Mouse (Mus musculus) kidney, adult 2 months (tissue): ENCODE data around the gene Hist1h3g. TPM values are rescaled to one million over a fixed set of nuclear protein-coding genes. Genes with fewer than 3 reads are reported as not detected.
A peak's percentile ranks its signal among the peaks of the same experiment; 100 is the strongest.
"Not testable (repeated sequence)": the region's sequence is repeated elsewhere in the genome, so short reads cannot be mapped to it uniquely, and the experiment has no call there.

Source experiments
- DNase-seq: peaks from one replicate; pipeline ENCODE4 v3.0.0; 2021
- H3K27ac ChIP-seq: fragments of 200-500 bp; 2 replicates; pipeline ENCODE4 v1.5.1; 2012; ENCODE audit warnings: low read depth, low read length, control low read depth, inconsistent platforms; ENCODE audit not compliant: insufficient read depth
- H3K27me3 ChIP-seq: fragments of 200-500 bp; replicated peaks from 2 replicates; pipeline ENCODE4 v1.6.1; 2012; ENCODE audit warnings: mild to moderate bottlenecking, moderate library complexity, low read length, inconsistent platforms; ENCODE audit not compliant: control insufficient read depth, insufficient read depth
- H3K36me3 ChIP-seq: fragments of 200-500 bp; 2 replicates; pipeline ENCODE4 v1.6.1; 2012; ENCODE audit warnings: mild to moderate bottlenecking, moderate library complexity, low read length, inconsistent platforms; ENCODE audit not compliant: control insufficient read depth, insufficient read depth
- H3K4me1 ChIP-seq: fragments of 200-500 bp; 2 replicates; pipeline ENCODE4 v1.6.1; 2011; ENCODE audit warnings: low read length; ENCODE audit not compliant: control insufficient read depth, insufficient read depth
- H3K4me3 ChIP-seq: fragments of 200-500 bp; 2 replicates; pipeline ENCODE4 v1.5.1; 2011; ENCODE audit warnings: mild to moderate bottlenecking, low read depth, low read length, control low read depth; ENCODE audit not compliant: insufficient read depth
- CTCF ChIP-seq: fragments of 200-500 bp; conservative IDR thresholded peaks from 2 replicates; pipeline ENCODE4 v1.5.1; 2011; ENCODE audit warnings: low read depth, mild to moderate bottlenecking, control low read depth, low read length, moderate library complexity, mixed read lengths; ENCODE audit not compliant: insufficient read depth, insufficient read length
- POLR2A ChIP-seq: fragments of 200-500 bp; IDR thresholded peaks from one replicate; pipeline ENCODE4 v1.6.1; 2011; ENCODE audit warnings: low read depth, low read length, control low read depth
- WGBS: fragments of 180-500 bp; shearing (Covaris S2); methylation state at CpG from one replicate; pipeline ENCODE4 v1.1.7; 2018; 5-methylcytosine and 5-hydroxymethylcytosine counted together
- polyA plus RNA-seq: library from polyadenylated mRNA; depleted of rRNA; stranded (reverse); fragments of >200 nt; gene quantifications from 2 replicates; pipeline ENCODE4 v1.2.3, GENCODE M21; 2012

Hist1h3g gene
- polyA plus RNA-seq, 1 experiment = 0.25 TPM

- no peaks in the 10 kb centered on the region for H3K27me3 ChIP-seq
- no peaks in the 10 kb centered on the region for H3K36me3 ChIP-seq
- H3K27ac ChIP-seq = no peak overlapping the region
- no peak for DNase-seq
- H3K4me1 ChIP-seq = peaks cover 11% of the 10 kb centered on the region; the same call in 1 of the 2 replicates
- TF ChIP-seq CTCF (no peak), POLR2A (no peak)
- 27% methylated on average over 7 of the region's 7 CpGs for WGBS
- no peak overlapping the region for H3K4me3 ChIP-seq
Measured at GRCm38 (mm10) chr13:23536076-23536822, 1.0 kb downstream of the Hist1h3g start.

- WGBS = 86% methylated on average over 3 of the region's 3 CpGs
- H3K36me3 ChIP-seq = no peaks in the 10 kb centered on the region
- TF ChIP-seq POLR2A = no peak
- no peak for TF ChIP-seq CTCF
- no peaks in the 10 kb centered on the region for H3K27me3 ChIP-seq
- H3K4me3 ChIP-seq = no peak overlapping the region
- DNase-seq = no peak
- H3K27ac ChIP-seq = no peak overlapping the region
- peaks cover 11% of the 10 kb centered on the region; the same call in 1 of the 2 replicates for H3K4me1 ChIP-seq
Measured at GRCm38 (mm10) chr13:23537006-23537710, 1.9 kb downstream of the Hist1h3g start.

- no peak for TF ChIP-seq CTCF
- no peak for TF ChIP-seq POLR2A
- Histone ChIP-seq H3K4me3 (no peak overlapping the region), H3K36me3 (no peaks in the 10 kb centered on the region), H3K4me1 (peaks cover 6% of the 10 kb centered on the region; the same call in 1 of the 2 replicates), H3K27ac (no peak overlapping the region), H3K27me3 (no peaks in the 10 kb centered on the region)
- WGBS = 81% methylated on average over 5 of the region's 5 CpGs
- DNase-seq = no peak
Measured at GRCm38 (mm10) chr13:23538249-23538648, 3.0 kb downstream of the Hist1h3g start.

- not testable (repeated sequence) for H3K4me1 ChIP-seq, H3K27me3 ChIP-seq, H3K4me3 ChIP-seq, H3K36me3 ChIP-seq, H3K27ac ChIP-seq, DNase-seq
- WGBS = 66% methylated on average over 1 of the region's 1 CpGs
Measured at GRCm38 (mm10) chr13:23539821-23540220, 4.6 kb downstream of the Hist1h3g start.

- Histone ChIP-seq H3K4me1 (no peaks in the 10 kb centered on the region), H3K27me3 (no peaks in the 10 kb centered on the region), H3K4me3 (no peak overlapping the region), H3K36me3 (no peaks in the 10 kb centered on the region), H3K27ac (no peak overlapping the region)
- TF ChIP-seq POLR2A = no peak
- no peak for TF ChIP-seq CTCF
- 96% methylated on average over 3 of the region's 3 CpGs for WGBS
- DNase-seq = no peak
Measured at GRCm38 (mm10) chr13:23541497-23541896, 6.3 kb downstream of the Hist1h3g start.

- not testable (repeated sequence) for DNase-seq, H3K4me1 ChIP-seq, H3K27me3 ChIP-seq, H3K36me3 ChIP-seq, H3K27ac ChIP-seq
- H3K4me3 ChIP-seq = peak overlapping the region; percentile 86
- 27% methylated on average over 3 of the region's 3 CpGs for WGBS
Measured at GRCm38 (mm10) chr13:23542225-23542980, 7.2 kb downstream of the Hist1h3g start.

- Histone ChIP-seq H3K27ac (peak within 1 kb of the TSS; percentile 87), H3K4me3 (peak within 1 kb of the TSS; percentile 86)
- H3K27me3 ChIP-seq, H3K36me3 ChIP-seq, H3K4me1 ChIP-seq: not testable (repeated sequence)
- DNase-seq = peak; percentile 94
- WGBS = under 1% methylated on average over 42 of the region's 42 CpGs
Measured at GRCm38 (mm10) chr13:23542999-23543607, 7.9 kb downstream of the Hist1h3g start, which contains the start of gene Hist1h2bh. TSS of gene Hist1h2bh (minus strand) at chr13:23543392.
